Mouse (Mus musculus): ENCODE measurements around the gene Efcc1. TPM values are rescaled to one million over a fixed set of nuclear protein-coding genes. Genes with fewer than 3 reads are reported as not detected.

Gene Efcc1
- polyA plus RNA-seq, 1 experiment from 2014 or later, result 0.96 TPM

DNA sequence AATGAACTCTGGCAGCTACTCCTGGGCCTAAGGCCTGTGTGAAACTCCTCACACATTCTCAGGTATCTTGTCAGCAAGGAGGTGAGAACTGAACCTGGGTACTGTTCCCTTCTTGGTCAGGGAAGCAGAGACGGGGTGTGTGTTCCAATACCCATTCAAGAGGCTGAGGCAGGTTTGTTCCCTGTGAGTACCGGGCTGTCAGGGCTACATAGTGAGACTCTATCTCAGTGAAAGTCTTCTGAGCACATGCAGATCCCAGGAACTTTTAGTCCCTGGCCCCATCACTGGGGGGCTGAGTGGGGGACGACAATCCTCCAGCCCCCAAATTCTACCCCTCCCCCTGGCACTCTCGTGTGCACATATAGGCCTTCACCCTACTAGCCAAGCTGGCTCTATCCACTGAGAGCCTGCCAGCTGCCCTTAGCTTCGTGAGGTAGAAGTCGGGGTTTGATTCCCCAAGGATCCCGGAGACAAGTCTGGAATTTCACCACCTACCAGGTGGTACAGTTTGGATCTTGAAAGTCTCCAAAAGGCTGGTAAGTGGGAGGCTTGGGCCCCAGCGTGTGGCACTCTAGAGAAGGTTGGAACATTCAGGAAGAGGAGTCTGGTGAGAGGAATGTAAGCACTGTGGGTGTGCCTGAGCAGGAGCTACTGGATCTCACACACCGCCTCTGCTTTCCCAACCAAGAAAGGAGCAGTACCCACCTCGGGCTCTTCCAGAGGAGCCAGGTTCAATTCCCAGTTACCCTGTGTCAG, 50.1 kb downstream of the Efcc1 start:
- Histone ChIP-seq H3K4me3 (no peak overlapping the region), H3K4me2 (no peak overlapping the region), H3K4me1 (no peaks in the 10 kb centered on the region), H3K36me3 (ENCODE audit: poor library complexity, severe bottlenecking) (no peaks in the 10 kb centered on the region), H3K9me3 (replicated peaks) (no peaks in the 10 kb centered on the region), H3K27me3 (no peaks in the 10 kb centered on the region), H3K27ac (no peak overlapping the region), H3K9ac (no peak overlapping the region)
- ATAC-seq, result no peak
- WGBS, result 83% methylated on average over 10 of the region's 10 CpGs

DNA sequence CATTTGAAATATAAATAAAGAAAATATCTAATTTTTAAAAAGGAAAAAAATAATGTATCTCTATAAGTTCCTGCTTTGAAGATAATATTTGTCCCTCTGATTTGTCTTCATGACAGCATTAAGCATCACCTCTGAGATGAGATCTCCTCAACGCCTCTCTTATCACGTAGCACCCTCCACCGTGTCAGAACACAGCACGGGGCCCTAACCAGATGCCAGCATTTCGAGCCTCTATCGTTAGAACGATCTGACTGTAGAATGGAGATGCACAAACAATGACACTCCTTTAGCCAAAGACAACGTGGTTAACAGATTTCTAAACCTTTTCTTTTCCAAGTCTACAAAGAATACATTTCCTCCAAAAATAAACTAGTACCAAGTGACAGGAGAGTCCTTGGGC, 53.4 kb downstream of the Efcc1 start:
- Histone ChIP-seq H3K4me2 (no peak overlapping the region), H3K4me1 (peaks cover 3% of the 10 kb centered on the region), H3K36me3 (ENCODE audit: poor library complexity, severe bottlenecking) (no peaks in the 10 kb centered on the region), H3K9me3 (replicated peaks) (no peaks in the 10 kb centered on the region), H3K9ac (no peak overlapping the region), H3K27ac (no peak overlapping the region), H3K4me3 (no peak overlapping the region), H3K27me3 (no peaks in the 10 kb centered on the region)
- 79% methylated on average over 8 of the region's 8 CpGs for WGBS
- ATAC-seq, result no peak

GRCm38 (mm10) chr6:87786621-87787020, 56.0 kb downstream of the Efcc1 start:
- Histone ChIP-seq H3K4me3 (no peak overlapping the region), H3K4me2 (no peak overlapping the region), H3K9me3 (replicated peaks) (no peaks in the 10 kb centered on the region), H3K27ac (no peak overlapping the region), H3K9ac (no peak overlapping the region), H3K27me3 (no peaks in the 10 kb centered on the region), H3K36me3 (ENCODE audit: poor library complexity, severe bottlenecking) (peaks cover 7% of the 10 kb centered on the region; the same call in 1 of the 2 replicates), H3K4me1 (peaks cover 12% of the 10 kb centered on the region)
- WGBS, result 87% methylated on average over 5 of the region's 5 CpGs
- ATAC-seq, result no peak

DNA sequence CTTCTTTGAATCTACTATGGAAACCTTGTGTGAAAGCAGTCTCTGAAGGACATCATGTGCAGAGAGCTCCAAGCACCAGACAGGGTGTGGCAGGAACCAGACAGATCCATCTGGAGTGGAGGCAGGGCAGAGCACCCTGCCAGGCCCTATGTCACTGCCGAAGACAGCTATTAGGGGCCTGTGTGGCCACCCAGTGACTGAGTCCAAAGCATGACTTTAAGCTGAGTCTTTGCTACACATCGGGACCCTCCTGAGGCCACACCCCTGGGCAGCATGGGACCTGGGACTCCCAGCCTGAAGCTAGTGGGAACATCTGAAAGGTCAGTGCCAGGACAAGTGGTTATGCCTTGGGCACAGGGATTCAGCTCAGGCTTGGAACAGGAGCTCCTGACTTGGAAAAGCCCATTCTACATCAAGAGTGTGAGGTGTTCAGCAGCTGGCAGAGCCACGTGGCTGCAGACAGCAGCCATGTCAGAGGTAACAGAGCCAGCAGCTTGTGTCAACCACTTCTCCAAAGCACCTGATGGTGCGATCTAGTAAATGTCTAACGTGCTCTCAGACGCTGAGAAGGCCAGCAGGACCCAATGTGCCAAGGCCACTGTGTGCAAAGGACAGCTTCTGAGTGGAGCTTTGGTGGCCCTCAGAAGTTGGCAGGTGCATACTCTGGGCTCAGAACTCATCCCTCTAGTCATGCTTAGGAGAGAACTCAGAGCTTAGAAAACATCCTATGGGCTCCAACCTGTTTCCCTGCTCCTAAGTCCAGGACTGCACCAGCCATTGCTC, 56.6 kb downstream of the Efcc1 start:
- Histone ChIP-seq H3K9me3 (replicated peaks) (no peaks in the 10 kb centered on the region), H3K27ac (no peak overlapping the region), H3K4me2 (no peak overlapping the region), H3K36me3 (ENCODE audit: poor library complexity, severe bottlenecking) (peaks cover 13% of the 10 kb centered on the region), H3K27me3 (no peaks in the 10 kb centered on the region), H3K4me1 (peaks cover 12% of the 10 kb centered on the region), H3K4me3 (no peak overlapping the region), H3K9ac (no peak overlapping the region)
- no peak for ATAC-seq
- 93% methylated on average over 6 of the region's 6 CpGs for WGBS

DNA sequence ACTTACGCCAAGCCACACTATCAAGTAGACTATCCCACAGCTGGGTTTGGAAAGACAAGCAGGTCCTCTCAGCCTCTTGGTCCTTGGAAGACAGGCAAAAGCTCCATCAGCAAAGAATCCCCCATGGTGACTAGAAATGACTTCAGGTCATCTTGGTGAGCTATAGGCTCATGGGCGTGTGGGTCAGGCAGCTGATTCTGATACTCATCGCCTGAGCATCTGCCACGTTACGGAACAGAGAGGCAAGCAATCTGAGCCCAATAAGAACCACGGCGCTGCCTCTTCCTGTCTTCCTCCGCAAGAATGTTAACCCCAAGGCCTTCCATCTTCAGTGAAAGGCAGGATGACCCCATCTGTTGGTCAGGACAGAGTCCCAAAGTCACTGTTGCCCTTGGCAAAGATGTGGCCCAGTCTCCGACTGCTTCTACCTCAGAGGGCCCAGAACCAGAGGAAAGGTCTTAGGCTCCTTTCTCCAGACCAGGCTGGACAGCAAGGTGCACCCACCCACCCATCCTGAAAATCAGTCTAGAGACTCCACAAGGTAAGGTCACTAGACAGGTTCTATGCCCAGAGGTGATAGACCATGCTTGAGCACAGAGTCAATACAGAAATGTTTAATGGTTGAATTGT, 57.7 kb downstream of the Efcc1 start:
- peaks cover 12% of the 10 kb centered on the region for H3K4me1 ChIP-seq
- H3K4me3 ChIP-seq, result no peak overlapping the region
- H3K27ac ChIP-seq, result no peak overlapping the region
- 93% methylated on average over 9 of the region's 9 CpGs for WGBS
- no peak overlapping the region for H3K4me2 ChIP-seq
- peaks cover 18% of the 10 kb centered on the region for H3K36me3 ChIP-seq (ENCODE audit: poor library complexity, severe bottlenecking)
- no peaks in the 10 kb centered on the region for H3K27me3 ChIP-seq
- ATAC-seq, result no peak
- H3K9me3 ChIP-seq (replicated peaks), result no peaks in the 10 kb centered on the region
- no peak overlapping the region for H3K9ac ChIP-seq

GRCm38 (mm10) chr6:87788896-87789587, 58.4 kb downstream of the Efcc1 start:
- H3K36me3 ChIP-seq (ENCODE audit: poor library complexity, severe bottlenecking), result peaks cover 18% of the 10 kb centered on the region
- peak overlapping the region; percentile 63 for H3K27ac ChIP-seq
- peaks cover 12% of the 10 kb centered on the region for H3K4me1 ChIP-seq
- no peak overlapping the region for H3K4me3 ChIP-seq
- ATAC-seq, result peak; percentile 24; the same call in 1 of the 2 replicates
- H3K9me3 ChIP-seq (replicated peaks), result no peaks in the 10 kb centered on the region
- H3K4me2 ChIP-seq, result no peak overlapping the region
- H3K9ac ChIP-seq, result 0 out of 2 replicates have a peak overlapping the region, but pooled peaks have one; percentile 8
- 31% methylated on average over 5 of the region's 5 CpGs for WGBS
- H3K27me3 ChIP-seq, result no peaks in the 10 kb centered on the region

GRCm38 (mm10) chr6:87789791-87790190, 59.1 kb downstream of the Efcc1 start:
- Histone ChIP-seq H3K4me3 (no peak overlapping the region), H3K36me3 (ENCODE audit: poor library complexity, severe bottlenecking) (peaks cover 18% of the 10 kb centered on the region), H3K9ac (peak overlapping the region; percentile 8; the same call in 1 of the 2 replicates), H3K27me3 (no peaks in the 10 kb centered on the region), H3K4me1 (peaks cover 12% of the 10 kb centered on the region), H3K27ac (peak overlapping the region; percentile 63; the same call in 1 of the 2 replicates), H3K4me2 (no peak overlapping the region), H3K9me3 (replicated peaks) (no peaks in the 10 kb centered on the region)
- no peak for ATAC-seq
- 95% methylated on average over 6 of the region's 6 CpGs for WGBS

DNA sequence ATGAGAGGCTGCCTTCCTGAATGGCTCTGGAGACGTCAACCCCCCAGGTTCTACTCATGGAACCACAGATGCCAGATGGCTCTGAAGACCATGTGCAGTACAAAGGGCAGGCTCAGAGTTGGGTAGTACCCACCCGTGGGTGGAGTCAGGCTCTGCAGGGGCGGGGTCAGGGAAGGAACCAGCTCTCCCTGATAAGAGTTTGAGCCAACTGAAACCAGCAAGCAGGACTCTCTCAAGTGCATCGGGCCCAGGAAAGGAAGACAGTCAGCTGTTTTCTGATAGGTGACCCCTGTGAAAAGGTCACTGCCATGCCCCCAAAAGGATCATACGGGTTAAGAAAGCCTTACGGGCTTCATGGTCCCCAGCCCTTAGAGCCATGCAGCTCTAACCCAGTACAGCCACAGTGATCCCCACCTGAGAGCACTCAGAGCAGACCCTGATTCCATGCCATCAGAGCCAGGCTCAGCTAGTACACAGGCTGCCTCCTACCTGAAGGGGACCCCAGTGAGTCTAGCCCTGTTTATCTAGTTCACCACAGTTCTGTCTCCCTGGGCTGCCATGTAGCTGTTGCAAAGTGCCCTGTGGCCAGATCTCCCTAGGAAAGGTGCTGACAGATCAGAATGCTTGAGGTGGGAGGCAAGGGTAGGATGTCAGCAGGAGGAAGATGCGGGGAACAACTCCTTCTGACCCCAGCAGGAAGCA, 60.3 kb downstream of the Efcc1 start:
- H3K27me3 ChIP-seq, result no peaks in the 10 kb centered on the region
- 77% methylated on average over 7 of the region's 7 CpGs for WGBS
- H3K36me3 ChIP-seq (ENCODE audit: poor library complexity, severe bottlenecking), result peaks cover 18% of the 10 kb centered on the region
- H3K9me3 ChIP-seq (replicated peaks), result no peaks in the 10 kb centered on the region
- no peak overlapping the region for H3K4me2 ChIP-seq
- H3K4me1 ChIP-seq, result peaks cover 12% of the 10 kb centered on the region
- no peak overlapping the region for H3K9ac ChIP-seq
- no peak for ATAC-seq
- H3K4me3 ChIP-seq, result no peak overlapping the region
- no peak overlapping the region for H3K27ac ChIP-seq

DNA sequence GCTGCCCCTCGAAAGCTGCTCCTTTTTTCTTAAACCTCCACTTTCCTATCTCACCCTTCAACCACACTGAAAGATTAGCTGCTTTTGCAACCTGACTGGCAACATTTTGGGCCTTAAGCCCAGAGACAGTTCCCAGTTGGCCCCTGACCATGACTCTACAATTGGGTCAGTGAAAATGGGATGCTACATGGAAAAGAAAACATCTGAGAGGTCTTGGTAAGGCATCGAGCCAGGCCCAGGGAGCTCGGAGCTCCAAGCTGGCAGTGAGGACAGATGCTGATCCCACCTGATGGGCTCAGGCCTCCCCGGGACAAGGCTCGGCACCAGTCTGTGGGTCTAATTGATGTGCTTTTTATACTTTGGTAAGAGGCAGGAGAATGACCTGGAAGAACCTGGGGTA, 61.2 kb downstream of the Efcc1 start:
- Histone ChIP-seq H3K36me3 (ENCODE audit: poor library complexity, severe bottlenecking) (peaks cover 18% of the 10 kb centered on the region), H3K27ac (no peak overlapping the region), H3K4me3 (no peak overlapping the region), H3K9me3 (replicated peaks) (no peaks in the 10 kb centered on the region), H3K4me1 (peaks cover 12% of the 10 kb centered on the region), H3K4me2 (no peak overlapping the region), H3K27me3 (no peaks in the 10 kb centered on the region), H3K9ac (no peak overlapping the region)
- WGBS, result 92% methylated on average over 5 of the region's 5 CpGs
- ATAC-seq, result no peak

DNA sequence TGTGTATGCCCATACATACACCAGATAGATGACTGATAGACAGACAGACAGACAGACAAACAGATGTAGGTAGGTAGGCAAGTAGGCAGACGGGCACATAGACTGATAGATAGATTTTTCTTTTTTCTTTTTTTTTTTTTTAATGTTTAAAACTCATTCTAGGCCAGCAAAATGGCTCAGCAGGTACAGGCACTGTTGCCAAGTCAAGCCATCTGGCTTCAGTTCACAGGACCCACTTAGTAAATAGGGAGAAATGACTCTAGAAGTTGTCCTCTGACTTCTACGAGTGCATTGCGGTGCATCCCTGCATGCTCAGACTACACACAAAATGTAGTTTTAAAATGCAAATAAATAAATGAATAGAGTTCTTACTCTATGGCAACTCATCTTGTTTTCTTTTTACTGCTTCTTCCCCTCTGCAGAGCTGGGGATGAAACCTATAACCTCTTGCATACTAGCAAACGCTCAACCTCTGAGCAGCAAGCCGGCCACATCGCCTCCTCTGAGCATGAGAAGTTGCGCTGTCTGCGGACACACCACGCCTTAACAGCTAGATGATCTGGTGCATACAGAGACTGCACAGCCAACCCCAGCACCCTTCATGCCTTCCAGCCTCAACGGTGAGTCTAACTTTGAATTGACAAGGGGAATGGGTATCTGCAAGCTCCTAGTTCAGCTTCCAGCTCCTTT, 63.3 kb downstream of the Efcc1 start:
- no peak for ATAC-seq
- peaks cover 10% of the 10 kb centered on the region for H3K4me1 ChIP-seq
- no peaks in the 10 kb centered on the region for H3K9me3 ChIP-seq (replicated peaks)
- no peaks in the 10 kb centered on the region for H3K27me3 ChIP-seq
- 94% methylated on average over 10 of the region's 10 CpGs for WGBS
- H3K4me2 ChIP-seq, result no peak overlapping the region
- no peak overlapping the region for H3K9ac ChIP-seq
- H3K4me3 ChIP-seq, result no peak overlapping the region
- H3K27ac ChIP-seq, result no peak overlapping the region
- peaks cover 18% of the 10 kb centered on the region for H3K36me3 ChIP-seq (ENCODE audit: poor library complexity, severe bottlenecking)
